Mouse (Mus musculus) heart, adult 9 months (tissue): ENCODE results near the gene Hdac9.
A peak's percentile ranks its signal among the peaks of the same experiment; 100 is the strongest.

Experiments used
- DNase-seq, 2 experiments: peaks; one replicate each; pipeline ENCODE4 v3.0.0; 2022; ENCODE audit warnings: low spot score in 2 of 2

Gene Hdac9

DNA sequence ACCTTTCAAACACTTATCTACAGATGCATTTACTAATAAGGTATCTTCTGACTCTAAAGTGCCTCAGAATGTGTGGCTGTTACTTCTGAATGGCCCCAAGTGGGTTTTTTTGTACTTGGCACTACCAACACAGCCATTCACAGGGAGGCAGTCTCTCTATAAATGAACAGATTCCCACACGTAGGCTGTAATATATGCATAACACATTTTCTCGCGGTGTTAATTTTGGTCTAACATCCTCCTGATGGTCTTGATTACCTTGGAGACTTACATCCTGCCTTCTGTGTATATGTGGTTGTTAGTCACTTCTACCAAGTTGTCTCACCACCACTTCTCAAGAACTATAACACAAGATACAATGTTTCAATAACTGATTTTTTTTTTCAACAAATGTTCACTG lies 419.2 kb downstream of the Hdac9 start:
- DNase-seq = no peak

DNA sequence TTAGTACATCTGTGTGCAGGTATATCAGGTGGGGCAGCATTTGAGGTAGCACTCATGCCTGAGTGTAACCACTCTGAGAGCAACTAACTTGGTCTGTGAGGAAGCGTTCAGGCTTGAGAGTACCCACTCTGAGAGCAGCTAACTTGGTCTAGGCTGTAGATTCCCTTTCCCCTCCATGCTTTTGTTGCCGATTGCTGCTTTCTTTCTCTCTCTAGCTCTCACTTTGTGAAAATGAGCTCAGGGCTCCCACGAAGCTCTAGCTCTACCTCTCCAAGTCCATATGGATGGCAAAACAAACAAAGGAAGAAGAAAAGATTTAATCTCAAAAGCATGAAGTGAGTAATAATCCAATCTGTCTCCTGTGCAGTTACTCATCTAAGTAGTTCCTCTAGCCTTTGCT lies 421.0 kb downstream of the Hdac9 start:
- no peak for DNase-seq

DNA sequence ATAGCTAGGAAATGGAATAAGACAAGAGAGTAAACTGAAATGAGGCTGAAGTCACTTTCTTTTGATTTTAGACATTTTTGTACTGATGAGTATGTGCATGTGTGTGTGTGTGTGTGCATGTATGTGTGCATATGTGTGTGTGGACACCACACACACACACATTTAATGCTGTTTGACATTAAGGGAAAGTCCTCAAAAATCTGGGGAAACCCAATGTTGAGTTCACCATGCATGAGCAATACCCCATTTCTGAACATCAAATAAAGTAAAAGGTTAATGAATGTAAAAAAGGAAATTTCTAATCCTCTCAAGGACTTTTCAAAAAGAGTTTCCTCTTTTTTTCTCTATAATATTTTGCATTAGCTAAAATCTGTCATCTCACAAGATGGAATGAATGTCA lies 427.3 kb downstream of the Hdac9 start:
- DNase-seq = no peak

DNA sequence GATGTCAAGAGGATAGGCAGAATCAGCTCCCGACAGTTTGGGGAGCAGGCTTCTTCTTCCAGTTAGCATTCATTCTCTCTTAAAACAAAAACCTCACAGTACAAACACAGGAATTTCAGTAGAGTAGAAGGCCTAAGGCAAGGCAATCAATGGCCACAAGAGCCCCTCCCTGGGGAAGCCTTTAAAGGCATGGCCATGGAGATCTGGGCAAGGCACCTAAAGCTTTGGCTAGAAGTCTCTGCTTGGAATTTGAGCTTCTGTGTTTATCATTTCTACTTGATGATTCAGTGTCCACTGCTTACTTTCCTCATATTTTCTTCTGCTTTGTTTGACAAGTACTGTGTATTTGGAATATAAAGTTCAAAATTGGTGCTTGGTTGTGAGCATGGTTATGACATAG lies 429.2 kb downstream of the Hdac9 start:
- no peak for DNase-seq

DNA sequence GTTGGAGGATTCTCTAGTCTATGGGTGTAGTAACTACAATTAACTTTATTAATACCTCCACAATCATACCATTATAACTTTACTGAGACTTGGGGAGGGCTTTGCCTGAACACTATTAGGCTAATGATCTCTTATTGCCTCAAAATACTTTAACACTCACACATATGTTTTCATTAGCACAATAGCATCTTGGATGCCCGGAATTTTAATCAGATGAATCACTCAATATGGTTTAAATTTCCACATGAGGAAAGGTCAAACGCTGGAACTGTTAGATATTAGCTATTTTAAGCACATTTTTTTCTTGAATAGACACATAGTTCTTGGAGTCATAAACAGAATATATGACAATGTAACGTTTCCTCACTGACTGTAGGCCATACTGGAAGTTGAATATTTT lies 429.9 kb downstream of the Hdac9 start:
- DNase-seq = no peak

DNA sequence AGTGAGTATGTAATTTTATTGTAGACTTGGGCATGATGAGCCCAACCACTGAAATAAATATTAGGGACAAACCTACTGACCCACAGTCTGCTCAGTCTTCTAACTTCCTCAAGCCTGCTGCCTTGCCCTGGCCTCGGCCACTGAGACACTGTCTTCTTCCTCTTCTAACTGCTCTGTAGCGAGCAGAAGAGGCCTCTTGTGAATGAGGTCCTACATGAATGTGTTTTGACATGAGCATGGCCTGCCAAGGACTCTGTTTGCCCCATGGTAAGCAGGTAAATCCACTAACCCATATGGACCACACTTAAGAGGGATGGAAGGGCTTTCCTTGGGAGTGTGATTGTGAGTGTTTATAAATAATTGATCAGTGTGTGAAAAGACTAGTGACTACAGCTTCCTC lies 430.9 kb downstream of the Hdac9 start:
- no peak for DNase-seq

DNA sequence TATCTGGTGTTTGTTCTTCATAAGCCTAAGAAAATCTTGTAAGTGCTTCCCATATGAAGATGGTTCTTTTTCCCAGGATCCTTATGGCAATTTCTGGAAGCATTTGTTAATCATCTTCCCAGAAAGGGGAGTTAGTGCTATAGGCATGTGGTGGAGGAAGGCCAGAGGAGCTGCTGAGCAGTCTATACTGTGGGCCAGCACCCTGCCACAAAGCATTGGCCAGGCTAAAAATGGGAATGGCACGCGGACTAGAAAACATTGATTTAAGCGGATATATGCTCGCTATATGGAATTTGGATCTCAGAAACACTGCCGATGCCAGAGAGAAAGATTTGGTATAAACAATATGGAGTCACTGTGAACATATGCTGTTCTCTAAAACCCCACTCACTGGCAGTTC lies 435.2 kb downstream of the Hdac9 start:
- no peak for DNase-seq

DNA sequence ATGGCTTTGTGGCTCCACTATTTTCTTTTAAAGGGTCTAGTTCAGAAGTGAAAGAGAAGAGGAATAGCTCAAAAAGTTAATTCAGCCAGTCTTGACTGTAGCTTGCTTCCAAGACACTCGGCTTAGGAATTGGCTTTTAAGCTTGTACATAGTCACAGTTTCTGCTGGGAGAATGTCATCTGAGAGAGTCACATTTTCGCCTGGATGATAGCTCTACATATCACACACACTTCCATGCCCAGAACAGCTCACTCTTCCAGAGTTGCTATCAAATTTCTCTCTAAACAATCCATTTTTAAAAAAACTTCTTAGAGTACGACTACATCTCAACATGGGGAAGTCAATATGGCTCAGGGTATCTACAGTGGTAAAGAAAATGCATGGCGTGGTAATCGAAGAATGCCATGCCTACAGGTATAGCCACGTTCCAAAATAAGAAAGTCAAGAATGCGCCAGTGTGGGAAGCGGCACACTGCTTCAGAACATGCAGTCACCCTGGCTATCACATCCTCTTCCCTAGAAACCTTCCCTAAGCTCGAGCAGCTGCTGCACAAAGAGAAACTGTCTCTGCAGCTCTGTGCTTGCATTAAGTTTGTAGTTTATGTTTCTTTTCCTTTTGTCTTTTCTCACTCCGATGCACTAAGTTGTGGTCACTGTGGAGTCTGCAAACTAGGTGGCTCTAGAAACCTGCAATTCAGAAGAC lies 443.8 kb downstream of the Hdac9 start:
- no peak for DNase-seq

DNA sequence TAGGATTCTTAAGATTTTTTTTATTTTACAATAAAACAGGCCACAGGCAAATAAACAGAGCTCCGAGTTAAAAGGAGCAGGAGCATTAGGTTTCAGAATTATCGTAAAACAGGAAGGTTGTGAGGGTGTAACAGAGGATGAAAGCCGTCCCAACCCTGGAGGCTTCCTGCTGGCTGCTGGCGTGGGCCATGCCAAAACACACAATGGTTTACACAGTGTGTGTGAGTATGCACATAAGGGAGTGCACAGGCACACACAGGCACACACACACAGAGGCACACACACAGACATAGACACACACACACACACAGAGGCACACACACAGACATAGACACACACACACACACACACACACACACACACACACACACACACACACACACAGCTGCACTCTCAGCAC lies 444.4 kb downstream of the Hdac9 start:
- DNase-seq = no peak

DNA sequence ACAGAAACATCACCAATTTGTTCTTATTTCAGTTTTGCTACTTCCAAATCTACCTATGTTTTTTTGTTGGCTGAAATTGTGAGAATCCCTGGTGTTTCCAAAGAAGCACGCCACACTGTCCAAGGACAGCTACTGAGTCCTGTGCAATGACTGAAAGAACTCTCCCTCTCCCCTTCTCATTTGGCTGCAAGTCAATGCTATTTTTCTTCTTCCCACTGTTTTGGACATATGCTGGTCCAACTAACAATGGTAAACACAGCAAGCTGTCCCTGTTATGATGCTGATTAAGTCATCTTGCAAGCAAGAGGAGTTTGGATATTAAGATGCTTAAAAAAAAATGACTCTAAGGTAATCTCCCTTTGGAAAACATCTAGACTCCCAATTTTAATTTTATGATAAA lies 455.2 kb downstream of the Hdac9 start:
- DNase-seq = no peak

DNA sequence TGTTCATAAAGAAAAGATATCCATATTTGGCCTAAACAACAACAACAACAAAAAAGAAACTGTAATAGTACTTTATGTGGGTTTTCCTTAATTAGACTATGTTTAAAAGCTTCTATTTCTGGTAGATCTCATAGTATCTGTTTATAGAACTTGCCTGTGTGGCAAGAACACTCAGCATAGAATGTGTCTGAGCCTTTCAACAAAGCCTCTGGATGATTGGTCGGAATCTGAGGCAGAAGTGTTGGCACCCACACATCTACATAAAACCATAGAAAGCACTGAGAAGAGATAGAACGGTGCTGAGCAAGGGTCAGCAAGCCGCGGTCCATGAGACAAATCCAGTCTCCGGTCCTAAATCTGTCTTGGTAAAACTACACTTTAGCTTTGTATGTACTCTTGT lies 464.3 kb downstream of the Hdac9 start:
- DNase-seq = peak in 1 of 2 experiments; percentile 20

DNA sequence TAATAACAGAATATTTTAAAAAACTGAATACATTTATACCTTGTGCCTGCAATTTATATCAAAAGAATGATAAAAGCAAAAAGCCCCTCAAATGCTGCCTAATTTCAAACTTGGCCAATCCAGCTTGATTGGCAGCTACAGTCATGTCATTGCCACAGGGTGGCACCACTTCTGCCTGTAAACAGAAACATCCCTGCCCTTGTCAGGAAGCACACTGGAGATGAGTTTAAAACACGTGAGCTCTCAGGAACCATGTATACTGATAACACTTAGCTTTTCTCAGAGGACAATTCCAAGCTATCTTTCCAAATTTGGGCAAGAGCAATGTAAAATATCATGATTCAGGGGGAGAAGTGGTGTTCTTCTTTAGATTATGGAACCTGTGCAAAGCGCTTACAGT lies 465.7 kb downstream of the Hdac9 start:
- DNase-seq = peak in 1 of 2 experiments; percentile 28

DNA sequence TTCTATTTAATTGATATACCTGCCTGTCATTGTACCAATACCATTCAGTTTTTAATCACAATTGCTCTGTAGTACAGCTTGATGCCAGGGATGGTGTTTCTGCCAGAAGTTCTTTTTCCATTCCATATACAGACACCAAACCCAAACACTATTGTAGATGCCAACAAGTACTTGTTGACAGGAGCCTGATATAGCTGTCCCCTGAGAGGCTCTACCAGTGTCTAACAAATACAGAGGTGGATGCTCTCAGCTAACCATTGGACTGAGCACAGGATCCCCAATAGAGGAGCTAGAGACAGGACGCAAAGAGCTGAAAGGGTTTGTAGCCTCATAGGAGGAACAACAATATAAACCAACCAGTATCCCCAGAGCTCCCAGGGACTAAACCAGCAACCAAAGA lies 472.2 kb downstream of the Hdac9 start:
- peak; percentile 28 to 36 for DNase-seq

DNA sequence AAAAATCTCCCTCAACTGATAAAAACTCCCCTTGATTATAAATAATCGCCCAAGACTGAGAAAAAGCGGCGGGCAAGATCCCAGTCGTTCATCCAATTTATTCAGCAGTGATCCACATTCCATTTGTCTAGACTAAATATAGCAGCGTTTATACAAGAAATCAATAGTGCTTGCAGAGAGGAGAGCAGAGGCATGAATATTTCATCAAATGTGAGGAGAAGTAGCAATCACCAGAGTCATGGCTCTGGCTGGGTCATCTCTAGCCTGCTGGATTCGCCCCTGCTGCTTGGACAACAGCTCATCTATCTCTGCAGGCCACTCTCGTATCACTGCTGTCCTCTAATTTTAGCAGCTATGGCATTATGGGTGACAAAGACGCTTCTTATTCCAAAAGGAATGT lies 476.0 kb downstream of the Hdac9 start:
- DNase-seq = no peak

DNA sequence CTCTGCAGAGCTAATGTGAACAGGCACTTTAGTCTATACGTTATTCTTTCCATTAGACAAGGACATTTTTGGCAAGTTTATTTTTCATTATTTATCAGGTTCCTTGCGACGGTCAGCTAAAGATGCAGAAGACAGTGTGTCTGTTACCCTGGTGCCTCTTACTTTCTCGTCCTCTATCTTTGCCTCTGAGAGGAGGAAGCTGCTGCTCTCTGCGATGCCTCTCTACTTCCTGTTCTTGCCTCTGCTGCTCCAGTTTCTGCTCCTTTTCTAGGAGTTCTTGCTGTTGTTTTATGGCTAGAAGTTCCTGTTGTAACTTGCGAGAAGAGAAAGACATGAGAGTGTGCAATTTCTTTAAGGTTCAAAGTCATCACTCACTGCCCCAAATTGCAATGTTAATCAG lies 484.0 kb downstream of the Hdac9 start:
- DNase-seq = no peak

DNA sequence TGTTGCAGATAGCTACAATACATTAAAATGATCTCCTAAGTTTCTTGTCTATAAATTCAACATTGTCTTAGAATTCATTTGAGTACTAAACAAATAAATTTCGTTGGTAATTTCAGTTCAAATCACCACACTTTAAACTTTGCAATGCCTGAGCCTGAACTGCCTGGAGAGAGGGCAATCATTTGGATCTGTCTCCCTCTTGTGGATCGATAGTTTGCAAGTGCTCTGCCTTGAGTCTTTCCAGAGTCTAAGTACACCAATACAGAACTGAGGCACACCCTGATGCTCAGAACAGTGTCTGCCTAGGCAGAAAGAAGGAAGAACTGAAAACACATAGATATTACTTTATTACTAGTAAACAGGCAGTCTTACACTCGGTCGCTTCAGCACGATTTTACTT lies 484.4 kb downstream of the Hdac9 start:
- no peak for DNase-seq

DNA sequence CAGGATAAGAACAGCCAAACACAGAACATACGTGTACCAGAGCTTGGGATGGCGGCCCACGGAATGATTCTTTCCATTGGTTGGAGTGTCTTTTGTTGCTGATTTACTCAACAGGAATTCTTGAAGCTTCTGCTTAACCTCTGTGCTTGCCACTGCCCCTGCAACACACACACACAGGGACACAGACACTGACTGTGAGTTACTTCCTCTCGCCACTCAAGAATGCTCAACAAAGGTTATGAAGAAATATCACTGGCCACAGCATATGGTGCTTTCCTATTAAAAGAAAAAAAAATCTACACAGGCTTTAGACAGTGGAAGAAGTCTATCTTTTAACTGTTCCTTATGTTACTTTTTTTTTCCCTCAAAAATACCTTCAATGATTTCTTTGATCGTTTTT lies 485.1 kb downstream of the Hdac9 start:
- DNase-seq = no peak

DNA sequence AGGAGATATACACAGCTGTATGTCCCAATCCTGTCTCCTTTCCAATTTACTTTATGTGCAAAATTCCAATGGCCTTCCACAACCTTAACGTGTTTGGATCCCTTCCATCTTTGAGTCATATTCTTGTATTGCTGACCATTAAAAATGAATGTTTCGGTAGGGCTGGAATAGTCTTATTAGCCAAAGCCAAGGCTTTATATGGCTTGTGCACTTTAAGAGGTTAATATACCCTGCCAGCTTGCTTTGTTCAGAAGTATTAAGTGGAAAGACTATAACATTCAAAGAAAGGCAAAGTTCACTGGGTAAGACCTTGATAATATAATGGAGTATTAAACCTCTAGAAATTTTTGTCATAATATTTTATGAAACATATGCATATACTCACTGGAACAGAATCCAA lies 491.4 kb downstream of the Hdac9 start:
- no peak for DNase-seq

DNA sequence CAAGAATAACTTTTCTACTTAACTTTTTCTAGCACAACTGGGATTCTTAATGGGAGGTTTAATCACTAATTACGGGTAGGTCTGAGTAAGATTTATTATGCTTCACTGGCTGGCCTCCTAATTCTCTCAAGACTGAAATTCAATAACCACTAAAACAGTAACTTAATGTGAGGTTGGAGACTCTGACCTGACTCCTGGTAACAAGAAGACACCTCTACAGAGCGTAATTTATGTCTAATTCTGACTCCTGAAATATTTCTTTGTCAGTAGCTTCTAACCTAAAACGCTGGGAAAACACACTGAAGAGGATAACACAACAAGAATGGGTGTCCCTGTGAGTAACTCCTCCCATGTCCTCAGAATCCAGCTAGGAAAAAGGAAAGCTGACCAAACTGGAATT lies 508.8 kb downstream of the Hdac9 start:
- no peak for DNase-seq

DNA sequence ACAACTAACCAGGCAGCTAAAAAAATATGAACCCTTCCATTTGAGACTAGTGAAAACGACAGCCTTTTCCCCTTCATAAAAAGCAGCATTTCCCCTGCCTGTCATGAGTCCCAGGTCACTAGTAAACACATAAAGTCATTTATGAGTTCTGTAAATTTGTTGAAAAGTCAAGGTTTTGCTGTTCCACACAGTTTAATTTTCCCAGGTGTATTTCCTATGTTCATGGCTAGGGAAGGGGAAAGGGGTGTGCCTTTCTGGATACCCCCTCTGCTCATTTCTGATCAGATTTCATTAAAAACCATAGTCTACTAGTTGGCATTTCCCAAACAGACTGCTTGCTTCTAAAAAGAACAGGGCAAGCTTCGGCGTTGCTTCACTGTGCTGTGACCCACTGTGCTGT lies 509.8 kb downstream of the Hdac9 start:
- no peak for DNase-seq

DNA sequence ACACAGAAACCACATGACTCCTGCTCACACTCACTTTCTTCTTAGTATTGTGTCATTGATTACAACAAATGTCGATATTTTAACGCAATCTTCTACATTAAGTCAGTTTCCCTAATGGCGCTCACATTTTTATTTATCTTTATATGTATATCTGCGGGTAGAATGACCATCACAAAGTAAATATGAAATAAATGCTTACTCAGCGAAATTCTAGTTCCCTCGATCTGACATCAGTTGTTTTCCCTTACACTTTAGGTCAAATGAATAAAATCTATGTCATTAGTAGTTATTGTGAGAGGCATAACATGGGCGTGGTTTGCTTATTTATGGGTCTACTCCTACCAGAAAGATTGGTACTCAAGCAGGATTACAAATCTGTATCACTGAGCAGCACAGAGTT lies 514.8 kb downstream of the Hdac9 start:
- DNase-seq = no peak

DNA sequence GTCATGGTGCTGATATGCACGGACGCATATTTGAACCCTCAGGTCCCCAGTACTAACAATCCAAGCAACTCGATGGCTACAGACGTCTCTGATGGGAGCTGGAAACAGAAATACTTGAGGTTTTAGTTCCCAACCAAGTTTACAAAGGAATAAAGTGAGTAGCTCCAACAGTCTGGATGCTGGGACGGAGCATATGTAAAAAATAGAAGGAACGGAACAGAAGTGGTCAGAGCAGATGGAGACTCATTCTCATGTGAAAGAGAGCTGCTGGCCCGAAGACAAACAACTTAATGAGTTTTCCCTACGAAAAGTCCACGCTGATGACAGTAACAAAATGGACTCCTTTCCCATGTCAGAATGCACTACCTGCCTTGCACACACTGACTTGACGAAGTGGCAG lies 518.3 kb downstream of the Hdac9 start:
- DNase-seq = no peak

DNA sequence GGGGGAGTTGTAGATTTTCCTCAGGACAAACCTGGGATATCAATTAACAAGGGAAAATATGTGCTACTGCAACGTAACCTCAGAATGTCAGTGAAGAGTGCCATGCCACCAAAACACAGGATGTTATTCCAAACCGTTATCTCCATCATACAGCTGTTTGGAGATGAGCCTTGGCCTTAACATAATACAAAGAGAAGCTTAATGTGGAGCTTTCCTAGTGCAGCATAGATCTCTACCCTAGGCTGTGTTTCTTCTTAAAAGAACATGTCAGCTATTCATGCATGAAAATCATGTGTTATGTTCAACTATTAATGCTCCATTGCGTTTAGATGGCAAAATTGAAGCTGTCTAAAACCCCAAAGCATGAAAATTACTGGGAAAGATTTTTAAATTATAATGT lies 522.6 kb downstream of the Hdac9 start:
- DNase-seq = peak; percentile 4 to 36

DNA sequence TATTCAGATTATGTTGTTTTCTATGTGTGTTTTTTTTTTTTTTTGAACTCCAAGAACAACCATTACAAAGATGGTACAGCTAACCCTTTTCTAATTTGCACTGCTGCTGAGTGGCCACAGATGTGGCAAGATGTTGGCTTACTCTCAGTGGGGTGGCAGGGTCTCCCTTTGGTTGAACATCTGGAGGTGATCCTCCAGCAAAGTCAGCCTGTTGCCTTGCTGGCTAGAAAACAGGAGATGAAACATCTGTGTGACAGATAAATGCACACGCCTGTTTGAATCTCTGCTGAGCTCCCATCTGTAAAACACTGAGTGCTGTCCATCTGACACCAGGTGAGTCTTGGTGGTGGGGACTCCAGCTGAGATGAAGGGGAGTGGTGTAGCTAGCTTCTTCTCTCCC lies 537.2 kb downstream of the Hdac9 start:
- DNase-seq = no peak
